In the genomic region with DNA sequence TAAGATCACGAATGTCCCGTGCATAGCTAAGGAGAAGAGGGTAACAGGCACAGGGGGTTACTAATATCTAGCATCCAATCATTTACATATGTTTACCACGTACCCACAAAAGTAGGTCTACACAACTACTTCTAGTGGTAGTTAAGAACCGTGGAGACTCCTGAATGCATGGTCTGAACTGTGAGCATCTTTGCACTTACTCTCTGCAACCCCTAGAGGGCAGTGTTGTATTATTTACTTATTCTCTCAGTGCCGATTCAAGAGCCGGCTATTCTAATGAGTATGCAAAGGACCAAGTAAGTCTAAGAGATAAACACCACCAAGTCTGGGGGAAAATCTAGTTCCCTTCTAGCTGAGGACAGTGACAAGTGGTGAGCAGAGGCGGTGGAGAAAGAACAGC, we compare ENCODE assay signal across 7 mouse cellular contexts. TPM values are rescaled to one million over a fixed set of nuclear protein-coding genes. Genes with fewer than 3 reads are reported as not detected.
DNase-seq lines count a peak whose midpoint lies in the region; ATAC-seq and TF ChIP-seq lines count a peak whose summit lies in the region.

No protein-coding gene starts in this region.

- DNase-seq in spleen, adult 12 weeks (ENCODE audit: low spot score), result peak; percentile 4
- no peak for DNase-seq in spleen, postnatal 14 days (ENCODE audit: low spot score in 2 of 2)
- DNase-seq in WW6 (ENCODE audit: low read depth, low spot score), result peak; percentile 14
- DNase-seq in embryonic facial prominence, embryonic 14.5 days (ENCODE audit: low spot score), result peak; percentile 78
- no peak for DNase-seq in lung, adult 2 months
- DNase-seq in retina, postnatal 1 day, result peak; percentile 84

- H3K27me3 ChIP-seq in embryonic facial prominence, embryonic 14.5 days (replicated peaks; ENCODE audit: control insufficient read depth, insufficient read depth, low read length), result peaks cover 13% of the 10 kb centered on the region; the same call in 1 of the 2 replicates

- H3K27ac ChIP-seq in embryonic facial prominence, embryonic 14.5 days (replicated peaks; ENCODE audit: low read depth, low read length), result no peak overlapping the region

- no peaks in the 10 kb centered on the region for H3K4me1 ChIP-seq in embryonic facial prominence, embryonic 14.5 days (ENCODE audit: control insufficient read depth, insufficient read depth, low read length)
- H3K4me1 ChIP-seq in lung, adult 2 months (ENCODE audit: control insufficient read depth, insufficient read depth, low read length), result no peaks in the 10 kb centered on the region

- no peak overlapping the region for H3K9ac ChIP-seq in embryonic facial prominence, embryonic 14.5 days (ENCODE audit: low read depth, low read length)

- no peaks in the 10 kb centered on the region for H3K9me3 ChIP-seq in embryonic facial prominence, embryonic 14.5 days (ENCODE audit: control insufficient read depth, low read length)

- H3K36me3 ChIP-seq in embryonic facial prominence, embryonic 14.5 days (ENCODE audit: control insufficient read depth, insufficient read depth, low read length), result no peaks in the 10 kb centered on the region

- peak; percentile 86 for ATAC-seq in embryonic facial prominence, embryonic 14.5 days (ENCODE audit: low read depth)
- peak; percentile 88 for ATAC-seq in inflammation-experienced regulatory T-cells, adult 6 months

- TF ChIP-seq POLR2A in lung, adult 2 months (IDR thresholded peaks at IDR 0.05; ENCODE audit: borderline replicate concordance, extremely low read depth, low read depth, low read length), result no peak

- 9% methylated on average over 7 of the region's 7 CpGs for WGBS in embryonic facial prominence, embryonic 14.5 days
- WGBS in lung, adult 2 months, result 9% methylated on average over 7 of the region's 7 CpGs

- H3K4me3 ChIP-seq in embryonic facial prominence, embryonic 14.5 days (ENCODE audit: low read depth, low read length), result no peak overlapping the region
- H3K4me3 ChIP-seq in lung, adult 2 months (replicated peaks; ENCODE audit: extremely low read depth, low read depth, low read length), result no peak overlapping the region

- no peak overlapping the region for H3K4me2 ChIP-seq in embryonic facial prominence, embryonic 14.5 days (ENCODE audit: low read depth, low read length)

- TF ChIP-seq CTCF in lung, adult 2 months (IDR thresholded peaks at IDR 0.05; ENCODE audit: insufficient read depth, low read length), result peak; percentile 25; the same call in 1 of the 2 replicates

RNA-seq across cellular contexts. Expression of a gene that starts 12.7 kb away (rescaled TPM):
- polyA plus RNA-seq in embryonic facial prominence, embryonic 14.5 days (2014; fragmentation: Nextera tagmentation; extraction: Ambion mirVana), result not detected in 2 replicates
- not detected for polyA plus RNA-seq in inflammation-experienced regulatory T-cells, adult 6 months (2017; shearing (Covaris generic))
- not detected in 2 replicates for polyA plus RNA-seq in lung, adult 2 months (2012; rRNA removed)

RNA-seq across cellular contexts. Expression of a gene that starts 58.4 kb away (rescaled TPM):
- 27.2 and 28.6 TPM in 2 replicates for polyA plus RNA-seq in embryonic facial prominence, embryonic 14.5 days (2014; fragmentation: Nextera tagmentation; extraction: Ambion mirVana)
- 10 to 100 TPM; 10.2 to 18.3 (median 17.8) TPM for polyA plus RNA-seq in inflammation-experienced regulatory T-cells, adult 6 months (2017; shearing (Covaris generic))
- 16.5 and 24.2 TPM in 2 replicates for polyA plus RNA-seq in lung, adult 2 months (2012; rRNA removed)

Comparison
In these comparisons a context has a peak if more than half of its experiments do, and no peak if none do; other contexts are left out.
1. DNase-seq: peak in spleen, adult 12 weeks (single experiment), WW6 (single experiment), embryonic facial prominence, embryonic 14.5 days (single experiment) and retina, postnatal 1 day (single experiment); none in spleen, postnatal 14 days (0 of 2) and lung, adult 2 months (single experiment).